Mouse (Mus musculus) cerebellum, adult 11 months (tissue): Measurements from ENCODE around the gene Psma7.

ENCODE experiments used
- DNase-seq: peaks from one replicate; pipeline ENCODE4 v3.0.0; 2022

Gene Psma7

GRCm38 (mm10) chr2:179998431-179998830 is 43.8 kb downstream of the Psma7 start:
- no peak for DNase-seq

GRCm38 (mm10) chr2:179993071-179993470 is 49.2 kb downstream of the Psma7 start:
- DNase-seq, result no peak

GRCm38 (mm10) chr2:179989098-179989497 is 53.1 kb downstream of the Psma7 start:
- DNase-seq, result no peak

- DNase-seq, result no peak
These were observed 55.7 kb downstream of the Psma7 start for GRCm38 (mm10) chr2:179986437-179987022.
